Mouse (Mus musculus): ENCODE results near the gene Tgfb1i1. TPM values are rescaled to one million over a fixed set of nuclear protein-coding genes. Genes with fewer than 3 reads are reported as not detected.

Gene Tgfb1i1
- polyA plus RNA-seq, 1 experiment = 0.27 TPM

DNA sequence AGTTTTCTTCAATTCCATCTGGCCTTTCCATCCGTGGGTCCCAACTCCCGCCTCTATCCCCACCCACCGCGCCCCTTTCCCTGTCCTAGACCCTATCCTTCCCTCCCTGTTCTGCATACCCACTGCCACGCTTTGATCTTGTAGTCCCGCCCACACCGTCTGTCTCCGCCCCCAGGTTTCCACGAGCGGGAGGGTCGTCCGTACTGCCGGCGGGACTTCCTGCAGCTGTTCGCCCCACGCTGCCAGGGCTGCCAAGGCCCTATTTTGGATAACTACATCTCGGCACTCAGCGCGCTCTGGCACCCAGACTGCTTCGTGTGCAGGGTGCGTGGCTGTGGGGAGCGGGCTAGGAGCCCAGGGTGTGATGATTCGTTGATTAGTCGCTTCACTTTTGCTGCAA, 6.0 kb downstream of the Tgfb1i1 start:
- peaks cover 51% of the 10 kb centered on the region for H3K27me3 ChIP-seq (ENCODE audit: control insufficient read depth)
- peaks cover 3% of the 10 kb centered on the region for H3K36me3 ChIP-seq (ENCODE audit: control insufficient read depth)
- no peak overlapping the region for H3K4me3 ChIP-seq (replicated peaks)
- H3K9me3 ChIP-seq (ENCODE audit: control insufficient read depth, low read length) = no peaks in the 10 kb centered on the region
- peaks cover 37% of the 10 kb centered on the region for H3K4me1 ChIP-seq (ENCODE audit: control insufficient read depth)
- TF ChIP-seq GATA1 (IDR thresholded peaks at IDR 0.05; ENCODE audit: low read length) (no peak), TAL1 (IDR thresholded peaks at IDR 0.05; ENCODE audit: low read length) (no peak)

DNA sequence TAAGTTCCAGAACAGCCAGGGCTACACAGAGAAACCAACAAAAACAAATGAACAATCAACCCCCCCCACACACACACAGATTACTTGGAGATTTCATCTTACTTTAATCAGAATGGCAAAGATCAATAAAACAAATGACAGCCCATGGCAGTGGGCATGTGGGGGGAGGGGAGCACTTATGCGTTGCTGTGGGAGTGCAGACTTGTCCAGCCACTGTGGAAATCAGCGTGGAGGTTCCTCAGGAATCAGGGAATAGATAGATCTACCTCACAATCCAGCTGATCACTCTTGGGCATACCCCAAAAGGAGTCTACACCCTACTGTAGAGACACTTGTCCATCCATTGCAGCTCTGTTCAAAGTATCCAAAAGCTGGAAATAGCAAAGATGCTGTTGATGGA, 8.4 kb downstream of the Tgfb1i1 start:
- Histone ChIP-seq H3K4me3 (replicated peaks) (no peak overlapping the region), H3K27me3 (ENCODE audit: control insufficient read depth) (peaks cover 70% of the 10 kb centered on the region), H3K4me1 (ENCODE audit: control insufficient read depth) (peaks cover 24% of the 10 kb centered on the region), H3K36me3 (ENCODE audit: control insufficient read depth) (no peaks in the 10 kb centered on the region; the same call in 1 of the 2 replicates), H3K9me3 (ENCODE audit: control insufficient read depth, low read length) (no peaks in the 10 kb centered on the region)
- TF ChIP-seq TAL1 (IDR thresholded peaks at IDR 0.05; ENCODE audit: low read length) (no peak), GATA1 (IDR thresholded peaks at IDR 0.05; ENCODE audit: low read length) (no peak)

GRCm38 (mm10) chr7:128255757-128256156, 9.1 kb downstream of the Tgfb1i1 start:
- H3K36me3 ChIP-seq (ENCODE audit: control insufficient read depth) = no peaks in the 10 kb centered on the region; the same call in 1 of the 2 replicates
- no peaks in the 10 kb centered on the region for H3K9me3 ChIP-seq (ENCODE audit: control insufficient read depth, low read length)
- H3K4me3 ChIP-seq (replicated peaks) = no peak overlapping the region
- H3K4me1 ChIP-seq (ENCODE audit: control insufficient read depth) = peaks cover 22% of the 10 kb centered on the region
- peaks cover 73% of the 10 kb centered on the region for H3K27me3 ChIP-seq (ENCODE audit: control insufficient read depth)
- TF ChIP-seq TAL1 (IDR thresholded peaks at IDR 0.05; ENCODE audit: low read length) = no peak
- no peak for TF ChIP-seq GATA1 (IDR thresholded peaks at IDR 0.05; ENCODE audit: low read length)

- TF ChIP-seq GATA1 (IDR thresholded peaks at IDR 0.05; ENCODE audit: low read length) = no peak
- no peak for TF ChIP-seq TAL1 (IDR thresholded peaks at IDR 0.05; ENCODE audit: low read length)
- no peaks in the 10 kb centered on the region for H3K9me3 ChIP-seq (ENCODE audit: control insufficient read depth, low read length)
- no peaks in the 10 kb centered on the region; the same call in 1 of the 2 replicates for H3K36me3 ChIP-seq (ENCODE audit: control insufficient read depth)
- H3K4me1 ChIP-seq (ENCODE audit: control insufficient read depth) = peaks cover 22% of the 10 kb centered on the region
- H3K27me3 ChIP-seq (ENCODE audit: control insufficient read depth) = peaks cover 74% of the 10 kb centered on the region
- no peak overlapping the region for H3K4me3 ChIP-seq (replicated peaks)
Measured at GRCm38 (mm10) chr7:128256783-128257334, 10.2 kb downstream of the Tgfb1i1 start.

DNA sequence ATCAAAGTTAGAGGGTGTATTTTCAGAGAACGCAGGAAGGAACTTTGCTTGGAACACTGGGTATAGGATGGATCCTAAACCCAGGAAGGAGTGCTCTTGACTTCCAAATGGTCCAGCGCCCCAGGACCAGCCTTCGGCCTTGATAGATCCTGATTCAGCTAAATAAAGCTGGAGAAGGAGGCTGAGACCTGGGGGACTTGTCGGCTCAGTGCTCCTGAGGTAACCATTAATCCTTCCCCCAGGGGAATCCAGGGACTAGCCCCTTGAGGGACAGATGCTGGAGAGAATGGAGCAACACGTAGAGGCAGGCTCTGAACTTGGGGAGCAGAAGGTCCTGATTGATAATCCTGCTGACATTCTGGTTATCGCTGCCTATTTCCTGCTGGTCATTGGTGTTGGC, 18.8 kb downstream of the Tgfb1i1 start, which contains the start of gene Slc5a2:
TSS of gene Slc5a2 (plus strand) at position 247 of the 400 bp plus-strand sequence.
- no peak for TF ChIP-seq GATA1 (IDR thresholded peaks at IDR 0.05; ENCODE audit: low read length)
- no peak for TF ChIP-seq TAL1 (IDR thresholded peaks at IDR 0.05; ENCODE audit: low read length)
- H3K36me3 ChIP-seq (ENCODE audit: control insufficient read depth) = peaks cover 12% of the 10 kb centered on the region
- peaks cover 57% of the 10 kb centered on the region for H3K27me3 ChIP-seq (ENCODE audit: control insufficient read depth)
- H3K9me3 ChIP-seq (ENCODE audit: control insufficient read depth, low read length) = peaks cover 7% of the 10 kb centered on the region
- H3K4me1 ChIP-seq (ENCODE audit: control insufficient read depth) = peaks cover 30% of the 10 kb centered on the region
- no peak within 1 kb of the TSS for H3K4me3 ChIP-seq (replicated peaks)

GRCm38 (mm10) chr7:128266056-128266455, 19.4 kb downstream of the Tgfb1i1 start:
- TF ChIP-seq GATA1 (IDR thresholded peaks at IDR 0.05; ENCODE audit: low read length) (no peak), TAL1 (IDR thresholded peaks at IDR 0.05; ENCODE audit: low read length) (no peak)
- H3K4me1 ChIP-seq (ENCODE audit: control insufficient read depth) = peaks cover 36% of the 10 kb centered on the region
- H3K4me3 ChIP-seq (replicated peaks) = no peak overlapping the region
- H3K27me3 ChIP-seq (ENCODE audit: control insufficient read depth) = peaks cover 50% of the 10 kb centered on the region
- H3K36me3 ChIP-seq (ENCODE audit: control insufficient read depth) = peaks cover 18% of the 10 kb centered on the region
- peaks cover 12% of the 10 kb centered on the region for H3K9me3 ChIP-seq (ENCODE audit: control insufficient read depth, low read length)

DNA sequence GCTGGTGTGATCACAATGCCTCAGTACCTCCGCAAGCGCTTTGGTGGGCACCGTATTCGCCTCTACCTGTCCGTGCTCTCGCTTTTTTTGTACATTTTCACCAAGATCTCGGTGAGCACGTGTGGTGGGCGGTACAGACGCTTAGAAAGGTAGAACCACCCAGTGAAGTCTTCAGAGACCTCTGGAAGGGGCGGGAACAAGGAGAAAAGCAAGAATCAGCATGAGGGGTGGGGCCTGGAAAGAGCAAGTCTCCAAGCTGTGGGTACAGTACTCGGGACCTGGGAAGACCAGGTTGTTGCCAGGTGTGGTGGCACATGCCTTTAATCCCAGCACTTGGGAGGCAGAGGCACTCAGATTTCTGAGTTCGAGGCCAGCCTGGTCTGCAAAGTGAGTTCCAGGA, 20.8 kb downstream of the Tgfb1i1 start:
- TF ChIP-seq TAL1 (IDR thresholded peaks at IDR 0.05; ENCODE audit: low read length) = no peak
- no peak for TF ChIP-seq GATA1 (IDR thresholded peaks at IDR 0.05; ENCODE audit: low read length)
- Histone ChIP-seq H3K9me3 (ENCODE audit: control insufficient read depth, low read length) (peaks cover 20% of the 10 kb centered on the region), H3K4me1 (ENCODE audit: control insufficient read depth) (peaks cover 49% of the 10 kb centered on the region), H3K36me3 (ENCODE audit: control insufficient read depth) (peaks cover 31% of the 10 kb centered on the region), H3K4me3 (replicated peaks) (no peak overlapping the region), H3K27me3 (ENCODE audit: control insufficient read depth) (peaks cover 40% of the 10 kb centered on the region)

- TF ChIP-seq TAL1 (IDR thresholded peaks at IDR 0.05; ENCODE audit: low read length) = no peak
- Histone ChIP-seq H3K36me3 (ENCODE audit: control insufficient read depth) (peaks cover 36% of the 10 kb centered on the region), H3K4me3 (replicated peaks) (no peak overlapping the region), H3K27me3 (ENCODE audit: control insufficient read depth) (peaks cover 36% of the 10 kb centered on the region), H3K9me3 (ENCODE audit: control insufficient read depth, low read length) (peaks cover 20% of the 10 kb centered on the region), H3K4me1 (ENCODE audit: control insufficient read depth) (peaks cover 49% of the 10 kb centered on the region)
Measured at GRCm38 (mm10) chr7:128267813-128268212, 21.2 kb downstream of the Tgfb1i1 start.

DNA sequence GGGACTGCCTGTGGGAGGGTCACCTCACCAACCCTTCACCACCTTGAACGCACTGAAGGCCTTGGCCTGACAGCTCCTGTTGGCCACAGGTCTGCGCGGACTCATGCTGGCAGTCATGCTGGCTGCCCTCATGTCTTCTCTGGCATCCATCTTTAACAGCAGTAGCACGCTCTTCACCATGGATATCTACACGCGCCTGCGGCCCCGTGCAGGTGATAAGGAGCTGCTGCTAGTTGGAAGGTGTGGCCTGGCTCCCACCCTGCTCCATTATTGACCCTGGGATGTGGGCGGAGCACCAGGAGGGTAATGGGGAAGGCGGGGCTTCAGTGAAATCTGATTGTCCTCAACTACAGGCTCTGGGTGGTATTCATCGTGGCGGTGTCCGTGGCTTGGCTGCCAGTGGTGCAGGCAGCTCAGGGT, 23.8 kb downstream of the Tgfb1i1 start:
- H3K4me3 ChIP-seq (replicated peaks) = peak overlapping the region; percentile 49
- peaks cover 62% of the 10 kb centered on the region for H3K36me3 ChIP-seq (ENCODE audit: control insufficient read depth)

More for the DNA sequence above, 23.8 kb downstream of the Tgfb1i1 start:
- Histone ChIP-seq H3K9me3 (ENCODE audit: control insufficient read depth, low read length) (peaks cover 20% of the 10 kb centered on the region), H3K4me1 (ENCODE audit: control insufficient read depth) (peaks cover 51% of the 10 kb centered on the region), H3K27me3 (ENCODE audit: control insufficient read depth) (peaks cover 15% of the 10 kb centered on the region)
- TF ChIP-seq TAL1 (IDR thresholded peaks at IDR 0.05; ENCODE audit: low read length) (peak; percentile 57), GATA1 (IDR thresholded peaks at IDR 0.05; ENCODE audit: low read length) (peak; percentile 72)

Data from erythroblast, embryonic 14.5 days (primary cell).